Mouse (Mus musculus) hindbrain, embryonic 12.5 days (tissue): Measurements from ENCODE around the gene Hspa5. TPM values are rescaled to one million over a fixed set of nuclear protein-coding genes. Genes with fewer than 3 reads are reported as not detected.
"Not testable (repeated sequence)": the region's sequence is repeated elsewhere in the genome, so short reads cannot be mapped to it uniquely, and the experiment has no call there.

Source experiments
- ATAC-seq: fragments of 200-750 bp; cut with Nextera tagmentation; 2 replicates; pipeline ENCODE4 v1.8.0; 2017; ENCODE audit warnings: moderate TSS enrichment; ENCODE audit not compliant: low FRiP score
- H3K27ac ChIP-seq: fragments of 300-500 bp; sonication (generic); 2 replicates; pipeline ENCODE4 v1.5.1; 2016; ENCODE audit warnings: mild to moderate bottlenecking
- H3K27me3 ChIP-seq: fragments of 300-500 bp; sonication (generic); 2 replicates; pipeline ENCODE4 v1.6.1; 2016; ENCODE audit warnings: mild to moderate bottlenecking
- H3K36me3 ChIP-seq: fragments of 300-500 bp; sonication (generic); 2 replicates; pipeline ENCODE4 v1.6.1; 2016; ENCODE audit warnings: mild to moderate bottlenecking
- H3K4me1 ChIP-seq: fragments of 300-500 bp; sonication (generic); 2 replicates; pipeline ENCODE4 v1.6.1; 2016
- H3K4me2 ChIP-seq: fragments of 300-500 bp; sonication (generic); replicated peaks from 2 replicates; pipeline ENCODE4 v1.6.1; 2016; ENCODE audit warnings: mild to moderate bottlenecking
- H3K4me3 ChIP-seq: fragments of 300-500 bp; sonication (generic); 2 replicates; pipeline ENCODE4 v1.5.1; 2016; ENCODE audit warnings: mild to moderate bottlenecking
- H3K9ac ChIP-seq: fragments of 300-500 bp; sonication (generic); 2 replicates; pipeline ENCODE4 v1.6.1; 2016; ENCODE audit warnings: mild to moderate bottlenecking, moderate library complexity
- H3K9me3 ChIP-seq: fragments of 300-500 bp; sonication (generic); replicated peaks from 2 replicates; pipeline ENCODE4 v1.6.1; 2016; ENCODE audit warnings: mild to moderate bottlenecking
- WGBS: fragments of 180-500 bp; shearing (Covaris S2); methylation state at CpG from one replicate; pipeline ENCODE4 v1.1.7; 2016; 5-methylcytosine and 5-hydroxymethylcytosine counted together
- polyA plus RNA-seq: library from polyadenylated mRNA; unstranded; fragments of >200 nt; fragmentation: Nextera tagmentation; extraction: Ambion mirVana; gene quantifications from 2 replicates; pipeline ENCODE4 v1.2.1, GENCODE M21; 2016

The Hspa5 gene
- polyA plus RNA-seq, 1 experiment from 2014 or later: 735 TPM

DNA sequence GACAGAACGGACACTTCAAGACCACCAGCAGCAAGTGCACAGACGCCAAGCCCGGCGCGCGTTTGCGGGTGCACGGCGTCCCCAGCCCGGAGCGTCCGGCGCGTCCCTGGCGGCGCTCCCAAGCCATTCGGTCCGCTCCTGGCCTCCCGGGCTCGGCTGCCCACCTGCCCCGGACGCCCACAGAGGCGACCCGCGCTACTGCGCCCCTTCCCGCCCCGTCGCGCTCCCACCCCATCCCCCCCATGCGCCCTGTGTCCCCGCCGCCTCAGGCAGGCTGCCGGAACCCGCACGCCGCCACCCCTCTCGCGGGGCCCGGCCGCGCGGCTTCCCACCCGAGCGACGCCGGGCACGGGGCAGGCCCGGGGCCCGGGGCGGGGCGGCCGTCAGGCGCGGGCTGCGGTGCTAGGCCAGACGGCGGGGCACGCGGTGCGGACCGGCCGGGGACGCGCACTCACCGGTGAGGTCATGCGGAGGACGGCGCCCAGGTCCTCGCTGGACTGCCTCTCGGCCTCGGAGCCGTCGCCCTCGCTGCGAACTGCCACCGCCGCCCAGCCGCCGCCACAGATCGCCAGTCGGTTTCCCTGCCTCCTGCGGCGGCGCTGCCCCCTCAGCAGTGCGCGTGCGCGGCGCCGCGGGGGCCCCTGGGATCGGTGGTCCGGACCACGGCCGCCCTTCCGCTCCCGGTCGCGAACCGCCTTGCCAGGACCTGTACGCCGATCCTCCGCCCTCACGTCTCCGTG is 17.8 kb upstream of the Hspa5 start:
- peak overlapping the region; percentile 98 for H3K9ac ChIP-seq
- under 1% methylated on average over 77 of the region's 106 CpGs for WGBS
- peaks cover 17% of the 10 kb centered on the region for H3K4me1 ChIP-seq
- H3K36me3 ChIP-seq: no peaks in the 10 kb centered on the region
- peak overlapping the region; percentile 67 for H3K4me2 ChIP-seq
- H3K27me3 ChIP-seq: no peaks in the 10 kb centered on the region
- ATAC-seq: peak; percentile 94
- peak overlapping the region; percentile 98 for H3K27ac ChIP-seq
- H3K4me3 ChIP-seq: peak overlapping the region; percentile 98
- H3K9me3 ChIP-seq: no peaks in the 10 kb centered on the region

GRCm38 (mm10) chr2:34754551-34755358 is 17.0 kb upstream of the Hspa5 start, which contains the start of gene Gapvd1:
Gene Gapvd1 (minus strand): TSS chr2:34755232.
- Histone ChIP-seq H3K4me3 (peak within 1 kb of the TSS; percentile 98), H3K4me2 (peak within 1 kb of the TSS; percentile 67), H3K9ac (peak within 1 kb of the TSS; percentile 98), H3K4me1 (peaks cover 17% of the 10 kb centered on the region), H3K36me3 (no peaks in the 10 kb centered on the region), H3K9me3 (no peaks in the 10 kb centered on the region), H3K27ac (peak within 1 kb of the TSS; percentile 98), H3K27me3 (no peaks in the 10 kb centered on the region)
- no peak for ATAC-seq
- WGBS: 3% methylated on average over 14 of the region's 14 CpGs

DNA sequence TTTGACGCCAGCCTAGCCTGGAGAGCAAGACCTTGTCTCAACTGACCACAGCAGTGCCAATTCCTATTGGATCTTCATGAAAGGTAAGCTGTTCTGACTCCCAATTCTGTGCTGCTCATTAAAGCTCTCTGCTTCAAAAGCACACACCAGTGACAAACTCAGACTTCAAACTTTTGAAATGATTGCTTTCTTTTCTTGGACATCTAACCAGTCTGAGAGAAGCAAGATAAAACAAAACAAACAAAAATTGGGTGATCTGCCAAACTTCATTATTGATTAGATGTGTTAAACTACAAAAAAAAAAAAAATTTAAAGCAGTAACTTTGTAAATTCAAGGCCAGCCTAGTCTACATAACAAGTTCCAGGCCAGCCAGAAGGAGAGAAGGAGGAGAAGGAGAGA is 14.4 kb upstream of the Hspa5 start:
- Histone ChIP-seq H3K9ac (no peak overlapping the region), H3K4me3 (no peak overlapping the region), H3K4me1 (peaks cover 11% of the 10 kb centered on the region), H3K9me3 (no peaks in the 10 kb centered on the region), H3K36me3 (no peaks in the 10 kb centered on the region), H3K27ac (no peak overlapping the region), H3K4me2 (no peak overlapping the region), H3K27me3 (no peaks in the 10 kb centered on the region)
- 69% methylated on average over 1 of the region's 1 CpGs for WGBS
- ATAC-seq: no peak

- H3K4me2 ChIP-seq, H3K9ac ChIP-seq, H3K27ac ChIP-seq, H3K4me1 ChIP-seq, H3K27me3 ChIP-seq, ATAC-seq, H3K9me3 ChIP-seq, H3K36me3 ChIP-seq, H3K4me3 ChIP-seq: not testable (repeated sequence)
- WGBS: 89% methylated on average over 5 of the region's 5 CpGs
Observed at GRCm38 (mm10) chr2:34761272-34761671, 10.5 kb upstream of the Hspa5 start.

- 87% methylated on average over 2 of the region's 2 CpGs for WGBS
- no peak overlapping the region for H3K4me3 ChIP-seq
Observed at GRCm38 (mm10) chr2:34762174-34762573, 9.6 kb upstream of the Hspa5 start.

GRCm38 (mm10) chr2:34762872-34763271 is 8.9 kb upstream of the Hspa5 start:
- Histone ChIP-seq H3K36me3 (no peaks in the 10 kb centered on the region), H3K4me3 (no peak overlapping the region), H3K4me1 (no peaks in the 10 kb centered on the region), H3K27ac (no peak overlapping the region), H3K9me3 (no peaks in the 10 kb centered on the region), H3K27me3 (no peaks in the 10 kb centered on the region), H3K4me2 (no peak overlapping the region), H3K9ac (no peak overlapping the region)
- no peak for ATAC-seq
- WGBS: 59% methylated on average over 2 of the region's 2 CpGs

More at GRCm38 (mm10) chr2:34762174-34762573, 9.6 kb upstream of the Hspa5 start:
- Histone ChIP-seq H3K36me3 (no peaks in the 10 kb centered on the region), H3K9me3 (no peaks in the 10 kb centered on the region), H3K27me3 (no peaks in the 10 kb centered on the region), H3K4me2 (no peak overlapping the region), H3K27ac (no peak overlapping the region), H3K4me1 (no peaks in the 10 kb centered on the region), H3K9ac (no peak overlapping the region)
- no peak for ATAC-seq

- H3K27me3 ChIP-seq: no peaks in the 10 kb centered on the region
- H3K36me3 ChIP-seq: no peaks in the 10 kb centered on the region
- no peak for ATAC-seq
- H3K4me2 ChIP-seq: no peak overlapping the region
- 80% methylated on average over 12 of the region's 12 CpGs for WGBS
- no peak overlapping the region for H3K9ac ChIP-seq
- no peak overlapping the region for H3K27ac ChIP-seq
- H3K9me3 ChIP-seq: no peaks in the 10 kb centered on the region
- H3K4me1 ChIP-seq: no peaks in the 10 kb centered on the region
- no peak overlapping the region for H3K4me3 ChIP-seq
Observed at GRCm38 (mm10) chr2:34764801-34765200, 7.0 kb upstream of the Hspa5 start.

DNA sequence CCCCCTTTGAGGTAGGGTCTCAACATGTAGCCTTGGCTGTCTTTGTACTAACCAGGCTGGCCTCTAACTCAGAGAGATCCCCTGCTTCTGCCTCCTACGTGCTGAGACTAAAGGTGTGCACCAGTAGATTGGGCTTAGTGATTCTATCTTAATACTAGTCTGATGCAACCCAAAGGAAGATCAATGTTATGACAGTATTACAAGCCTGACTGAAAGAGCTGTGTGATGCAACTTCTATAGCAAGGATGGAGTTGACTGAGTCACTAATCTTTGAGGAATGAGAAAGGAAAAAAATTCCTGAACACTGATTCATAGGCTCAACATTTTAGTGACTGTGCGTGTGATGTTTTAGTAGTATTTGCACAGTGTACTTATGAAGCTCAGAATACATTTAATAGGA is 1.7 kb upstream of the Hspa5 start:
- Histone ChIP-seq H3K9me3 (no peaks in the 10 kb centered on the region), H3K4me2 (no peak overlapping the region; the same call in 1 of the 2 replicates), H3K27ac (no peak overlapping the region), H3K9ac (no peak overlapping the region), H3K36me3 (peaks cover 21% of the 10 kb centered on the region), H3K4me3 (0 out of 2 replicates have a peak overlapping the region, but pooled peaks have one; percentile 94), H3K4me1 (peaks cover 29% of the 10 kb centered on the region), H3K27me3 (no peaks in the 10 kb centered on the region)
- WGBS: 99% methylated on average over 2 of the region's 2 CpGs
- no peak for ATAC-seq

GRCm38 (mm10) chr2:34770951-34771350 is 819 bp upstream of the Hspa5 start:
- Histone ChIP-seq H3K36me3 (peaks cover 30% of the 10 kb centered on the region), H3K4me1 (peaks cover 37% of the 10 kb centered on the region), H3K27ac (peak overlapping the region; percentile 95), H3K9ac (peak overlapping the region; percentile 85), H3K4me2 (peak overlapping the region; percentile 70), H3K9me3 (no peaks in the 10 kb centered on the region), H3K4me3 (peak overlapping the region; percentile 94), H3K27me3 (no peaks in the 10 kb centered on the region)
- 2% methylated on average over 6 of the region's 6 CpGs for WGBS
- no peak for ATAC-seq

GRCm38 (mm10) chr2:34772252-34773235 is 774 bp downstream of the Hspa5 start:
- WGBS: 4% methylated on average over 50 of the region's 50 CpGs
- Histone ChIP-seq H3K36me3 (peaks cover 45% of the 10 kb centered on the region), H3K27me3 (no peaks in the 10 kb centered on the region), H3K4me3 (peak overlapping the region; percentile 94), H3K9me3 (no peaks in the 10 kb centered on the region), H3K9ac (peak overlapping the region; percentile 96), H3K4me1 (peaks cover 53% of the 10 kb centered on the region), H3K4me2 (peak overlapping the region; percentile 68), H3K27ac (peak overlapping the region; percentile 88)
- no peak; the same call in 1 of the 2 replicates for ATAC-seq

- H3K4me3 ChIP-seq: peak overlapping the region; percentile 94
- peaks cover 56% of the 10 kb centered on the region for H3K4me1 ChIP-seq
- 87% methylated on average over 4 of the region's 4 CpGs for WGBS
- peaks cover 50% of the 10 kb centered on the region for H3K36me3 ChIP-seq
- no peaks in the 10 kb centered on the region for H3K27me3 ChIP-seq
- H3K27ac ChIP-seq: no peak overlapping the region
- ATAC-seq: no peak
- H3K4me2 ChIP-seq: peak overlapping the region; percentile 68
- H3K9ac ChIP-seq: peak overlapping the region; percentile 43
- H3K9me3 ChIP-seq: no peaks in the 10 kb centered on the region
Observed at GRCm38 (mm10) chr2:34773673-34774072, 1.9 kb downstream of the Hspa5 start.
